Mouse (Mus musculus): ENCODE measurements at regions not wholly inside any gene's neighbourhood (a gene's known extent, or its start where the extent isn't known, plus 50 kb on each side); places are given as distances from the start of the nearest gene placed in this dataset.

- TF ChIP-seq POLR2A (IDR thresholded peaks at IDR 0.05; ENCODE audit: low read depth, low read length) (no peak), CTCF (IDR thresholded peaks at IDR 0.05; ENCODE audit: extremely low read depth, insufficient read depth, insufficient read length, insufficient replicate concordance) (no peak)
Measured at GRCm38 (mm10) chr5:148789823-148790222, 139.3 kb downstream of the Katnal1 start.

Measured in spleen, adult 2 months (tissue).